Mouse (Mus musculus): ENCODE data around the gene AL732309.1.

Gene AL732309.1

GRCm38 (mm10) chr2:25240310-25240709 is 6.4 kb downstream of the AL732309.1 start:
- DNase-seq (ENCODE audit: low read depth, low spot score): no peak

- no peak for DNase-seq (ENCODE audit: low read depth, low spot score)
These were observed 6.9 kb downstream of the AL732309.1 start for GRCm38 (mm10) chr2:25239766-25240165.

GRCm38 (mm10) chr2:25238106-25238505 is 8.6 kb downstream of the AL732309.1 start:
- no peak for DNase-seq (ENCODE audit: low read depth, low spot score)

GRCm38 (mm10) chr2:25237522-25237921 is 9.1 kb downstream of the AL732309.1 start:
- no peak for DNase-seq (ENCODE audit: low read depth, low spot score)

DNA sequence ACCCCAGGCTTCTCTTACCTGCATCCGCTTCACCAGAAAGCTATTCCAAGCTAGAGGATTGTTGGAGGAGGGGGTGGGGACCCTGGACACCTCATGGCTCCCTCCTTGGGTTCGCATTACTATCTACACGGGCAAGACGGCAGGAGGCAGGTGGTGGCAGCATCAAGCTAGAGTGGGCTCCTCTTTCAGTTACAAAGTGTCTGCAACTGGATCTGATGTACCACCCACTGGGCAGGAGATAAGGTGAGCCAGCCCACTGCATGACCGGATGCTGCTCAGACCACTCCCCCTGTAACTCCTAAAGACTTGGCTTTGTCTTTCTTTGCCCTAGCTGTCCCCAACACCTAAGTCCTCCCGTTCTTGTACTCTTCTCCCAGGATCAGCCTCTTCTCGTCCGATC is 10.0 kb downstream of the AL732309.1 start, which contains the start of gene Rnf224:
TSS of gene Rnf224 (minus strand) at position 174 of the 400 bp plus-strand sequence.
- no peak for DNase-seq (ENCODE audit: low read depth, low spot score)

GRCm38 (mm10) chr2:25234551-25235220 is 12.0 kb downstream of the AL732309.1 start:
- no peak for DNase-seq (ENCODE audit: low read depth, low spot score)

- DNase-seq (ENCODE audit: low read depth, low spot score): no peak
These were observed 12.6 kb downstream of the AL732309.1 start, which contains the start of gene Slc34a3 for GRCm38 (mm10) chr2:25234050-25234449. Slc34a3 (minus strand) TSS chr2:25234364.

- DNase-seq (ENCODE audit: low read depth, low spot score): no peak
These were observed 13.2 kb downstream of the AL732309.1 start for GRCm38 (mm10) chr2:25233421-25233820.

- DNase-seq (ENCODE audit: low read depth, low spot score): no peak
These were observed 15.6 kb downstream of the AL732309.1 start for GRCm38 (mm10) chr2:25231038-25231437.

DNA sequence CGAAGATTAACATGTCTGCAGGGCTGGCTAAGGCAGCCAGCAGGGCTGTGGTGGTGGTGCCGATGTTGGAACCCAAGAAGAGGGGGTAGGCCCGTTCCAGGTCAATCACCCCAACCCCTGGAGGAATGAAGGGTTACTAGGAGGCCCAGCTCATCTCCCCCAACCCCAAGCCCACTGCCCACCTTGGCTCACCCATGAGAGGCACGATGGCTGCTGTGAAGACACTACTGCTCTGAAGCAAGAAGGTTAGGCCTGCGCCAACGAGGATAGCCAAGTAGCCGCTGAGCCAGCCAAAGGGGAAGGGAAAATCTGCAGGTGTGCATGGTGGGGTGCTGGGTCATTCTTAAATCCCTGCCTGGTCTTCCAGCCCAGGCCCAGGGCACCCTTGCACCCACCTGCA is 16.1 kb downstream of the AL732309.1 start:
- DNase-seq (ENCODE audit: low read depth, low spot score): no peak

- DNase-seq (ENCODE audit: low read depth, low spot score): no peak
These were observed 17.1 kb downstream of the AL732309.1 start for GRCm38 (mm10) chr2:25229582-25229981.

GRCm38 (mm10) chr2:25228995-25229530 is 17.6 kb downstream of the AL732309.1 start:
- no peak for DNase-seq (ENCODE audit: low read depth, low spot score)

DNA sequence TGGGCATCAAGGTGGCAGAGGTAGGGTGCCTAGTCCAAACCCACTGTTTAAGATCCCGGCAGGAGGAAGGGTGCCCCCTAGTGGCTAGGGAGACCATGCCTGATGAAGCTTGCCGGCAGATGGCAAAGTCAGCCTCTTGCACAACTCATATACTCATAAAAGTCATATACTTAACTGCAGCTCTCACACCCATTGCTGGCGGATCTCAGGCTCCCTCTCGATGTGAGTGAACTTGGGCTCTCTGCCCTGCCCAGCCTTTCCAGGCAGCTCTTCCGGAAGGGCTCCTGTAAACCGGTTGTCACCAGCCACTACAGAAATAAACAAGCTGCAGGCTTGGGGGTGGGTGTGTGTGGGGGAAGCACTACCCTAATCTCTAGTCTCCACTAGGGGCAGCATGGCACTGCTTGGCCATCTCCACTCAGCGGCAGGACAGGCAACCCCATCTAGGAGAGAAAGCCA is 18.2 kb downstream of the AL732309.1 start:
- peak; percentile 61 for DNase-seq (ENCODE audit: low read depth, low spot score)

DNA sequence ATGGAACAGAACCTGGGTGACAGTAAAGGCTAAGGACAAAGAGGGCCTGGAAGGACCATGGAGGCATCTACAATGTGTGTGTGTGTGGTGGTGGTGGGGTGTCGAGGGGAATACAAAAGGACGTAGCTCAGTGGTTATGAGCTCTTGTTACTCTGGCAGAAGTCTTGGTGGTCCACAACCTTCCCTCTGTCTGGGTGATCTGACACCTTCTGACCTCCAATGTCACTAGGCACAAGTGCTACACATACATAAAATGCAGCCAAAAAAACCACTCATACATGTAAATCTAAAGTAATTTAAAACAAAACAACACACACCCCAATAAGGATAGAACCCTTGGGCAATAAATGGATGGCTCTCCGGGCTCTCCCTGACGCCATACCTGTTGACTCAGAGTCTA is 19.3 kb downstream of the AL732309.1 start:
- no peak for DNase-seq (ENCODE audit: low read depth, low spot score)

GRCm38 (mm10) chr2:25226864-25227263 is 19.8 kb downstream of the AL732309.1 start:
- DNase-seq (ENCODE audit: low read depth, low spot score): no peak

DNA sequence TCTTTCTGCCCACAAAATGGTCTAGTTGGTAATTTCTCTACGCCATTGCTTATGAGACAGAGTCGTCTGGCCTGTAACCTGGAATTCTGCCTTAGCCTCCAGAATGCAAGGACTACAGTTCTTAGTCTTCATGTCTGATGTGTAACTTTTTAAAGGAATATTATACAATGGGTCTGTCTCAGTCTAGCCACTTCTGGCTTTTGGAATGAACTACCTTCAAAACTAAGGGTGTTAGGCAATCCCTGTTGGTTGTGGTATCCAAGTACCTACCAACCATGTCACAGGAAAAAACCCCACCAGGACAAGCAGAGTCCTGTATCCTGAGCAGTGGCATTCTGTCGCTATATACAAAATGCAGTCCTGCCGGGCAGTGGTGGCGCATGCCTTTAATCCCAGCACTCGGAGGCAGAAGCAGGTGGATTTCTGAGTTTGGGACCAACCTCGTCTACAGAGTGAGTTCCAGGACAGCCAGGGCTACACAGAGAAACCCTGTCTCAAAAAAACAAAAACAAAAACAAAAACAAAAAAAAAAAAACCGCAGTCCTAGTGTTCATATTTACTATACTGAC is 20.8 kb downstream of the AL732309.1 start:
- no peak for DNase-seq (ENCODE audit: low read depth, low spot score)

GRCm38 (mm10) chr2:25224766-25225752 is 21.6 kb downstream of the AL732309.1 start:
- peak; percentile 99 for DNase-seq (ENCODE audit: low read depth, low spot score)

DNA sequence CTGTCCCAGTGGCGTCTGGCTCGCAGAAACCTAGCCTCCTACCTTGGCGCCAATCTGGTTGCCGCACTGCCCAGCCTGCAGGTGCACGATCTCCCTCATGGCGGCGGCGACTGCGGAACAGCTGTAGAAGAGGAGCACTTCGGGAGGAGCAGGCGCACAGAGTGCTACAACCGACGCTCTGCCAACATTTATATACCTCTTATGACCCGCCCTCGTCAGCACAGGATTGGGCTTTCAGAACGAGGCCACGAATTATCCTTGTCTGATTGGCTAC is 22.2 kb downstream of the AL732309.1 start, which contains the start of gene Tubb4b:
TSS of gene Tubb4b (minus strand) at position 211 of the 274 bp plus-strand sequence.
- no peak for DNase-seq (ENCODE audit: low read depth, low spot score)

- peak; percentile 33 for DNase-seq (ENCODE audit: low read depth, low spot score)
These were observed 22.8 kb downstream of the AL732309.1 start for GRCm38 (mm10) chr2:25223681-25224491.

DNA sequence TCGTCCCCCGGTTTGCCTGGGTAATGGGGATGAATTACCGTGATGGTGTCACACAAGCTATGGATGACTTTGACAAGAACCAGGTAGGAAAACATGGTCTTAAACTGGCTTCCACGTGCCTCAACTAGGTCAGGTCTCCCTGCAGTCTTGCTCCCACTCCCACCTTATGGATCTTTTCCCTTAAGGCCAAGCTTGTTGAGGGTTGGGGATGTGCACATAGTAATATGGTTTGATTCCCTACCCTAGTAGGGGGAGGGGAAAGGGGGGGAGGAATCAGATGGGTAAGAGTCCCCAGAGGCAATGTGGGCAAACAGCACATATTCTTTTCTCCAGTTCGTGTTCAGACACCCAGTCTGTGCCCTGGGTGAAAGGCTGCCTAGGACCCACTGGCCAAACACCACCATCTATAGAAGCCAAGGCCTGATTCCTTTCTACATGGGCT is 25.3 kb downstream of the AL732309.1 start:
- DNase-seq (ENCODE audit: low read depth, low spot score): no peak

DNA sequence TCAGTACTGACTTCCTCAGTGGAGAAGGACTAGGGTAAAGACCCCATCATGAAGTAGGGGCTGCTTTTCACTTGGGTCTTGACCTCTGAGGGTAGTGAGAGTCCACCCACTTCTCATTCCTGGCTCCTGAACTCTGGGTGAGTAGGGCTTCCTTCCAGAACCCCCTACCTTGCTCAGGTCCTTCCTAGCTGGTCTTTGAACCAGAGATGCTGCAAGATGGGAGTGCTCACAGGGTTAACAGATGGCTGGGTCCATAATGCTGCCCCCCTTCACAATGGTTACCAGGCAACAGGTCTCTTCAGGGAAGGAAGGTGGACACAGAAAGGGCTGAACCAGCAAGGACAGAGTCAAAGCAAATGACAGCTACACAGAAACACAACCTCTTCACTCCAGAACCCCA is 28.2 kb downstream of the AL732309.1 start, which contains the start of gene Fam166a:
TSS of gene Fam166a (plus strand) at position 301 of the 400 bp plus-strand sequence.
- no peak for DNase-seq (ENCODE audit: low read depth, low spot score)

Measured in retina, adult 2 months (tissue).